Mouse (Mus musculus) intestine, postnatal 0 days (tissue): ENCODE measurements around the gene Efna4. TPM values are rescaled to one million over a fixed set of nuclear protein-coding genes. Genes with fewer than 3 reads are reported as not detected.

ENCODE experiments used
- ATAC-seq: fragments of 200-750 bp; cut with Nextera tagmentation; 2 replicates; pipeline ENCODE4 v1.8.0; 2017; ENCODE audit warnings: mild to moderate bottlenecking, moderate TSS enrichment, moderate library complexity
- H3K27ac ChIP-seq: fragments of 300-500 bp; sonication (generic); 2 replicates; pipeline ENCODE4 v1.5.1; 2014; ENCODE audit warnings: mild to moderate bottlenecking, low read depth, low read length, moderate library complexity
- H3K27me3 ChIP-seq: fragments of 300-500 bp; sonication (generic); replicated peaks from 2 replicates; pipeline ENCODE4 v1.6.1; 2014; ENCODE audit warnings: low read length, mixed read lengths; ENCODE audit not compliant: control insufficient read depth, insufficient read depth
- H3K36me3 ChIP-seq: fragments of 300-500 bp; sonication (generic); 2 replicates; pipeline ENCODE4 v1.6.1; 2014; ENCODE audit warnings: mild to moderate bottlenecking, moderate library complexity; ENCODE audit not compliant: control insufficient read depth, insufficient read depth
- H3K4me1 ChIP-seq: fragments of 300-500 bp; sonication (generic); replicated peaks from 2 replicates; pipeline ENCODE4 v1.6.1; 2014; ENCODE audit warnings: antibody characterized with exemption, low read length, mixed read lengths; ENCODE audit not compliant: control insufficient read depth, insufficient read depth
- H3K4me2 ChIP-seq: fragments of 300-500 bp; sonication (generic); replicated peaks from 2 replicates; pipeline ENCODE4 v1.6.1; 2014; ENCODE audit warnings: low read depth, mild to moderate bottlenecking, moderate library complexity
- H3K4me3 ChIP-seq: fragments of 300-500 bp; sonication (generic); 2 replicates; pipeline ENCODE4 v1.5.1; 2014; ENCODE audit warnings: low read depth, low read length
- H3K9ac ChIP-seq: fragments of 300-500 bp; sonication (generic); 2 replicates; pipeline ENCODE4 v1.6.1; 2014; ENCODE audit warnings: mild to moderate bottlenecking, low read depth, low read length
- H3K9me3 ChIP-seq: fragments of 300-500 bp; sonication (generic); 2 replicates; pipeline ENCODE4 v1.6.1; 2016; ENCODE audit warnings: mixed run types; ENCODE audit not compliant: control insufficient read depth
- CTCF ChIP-seq: sonication (generic); IDR thresholded peaks from 2 replicates; pipeline ENCODE4 v1.5.1; 2016; ENCODE audit warnings: low read depth, mild to moderate bottlenecking, control low read depth, antibody characterized with exemption, moderate library complexity
- WGBS: fragments of 180-500 bp; shearing (Covaris S2); extraction: QIAGEN DNeasy Blood & Tissue Kit; methylation state at CpG from one replicate; pipeline ENCODE4 v1.1.7; 2014; 5-methylcytosine and 5-hydroxymethylcytosine counted together
- polyA plus RNA-seq: library from polyadenylated mRNA; unstranded; fragments of >200 nt; fragmentation: Nextera tagmentation; extraction: Ambion mirVana; gene quantifications from 2 replicates; pipeline ENCODE4 v1.2.1, GENCODE M21; 2015

The Efna4 gene
- polyA plus RNA-seq, 1 experiment from 2014 or later = 5.3 TPM

GRCm38 (mm10) chr3:89354816-89355511, 17.1 kb upstream of the Efna4 start:
- Histone ChIP-seq H3K36me3 (no peaks in the 10 kb centered on the region), H3K9ac (peak overlapping the region; percentile 37), H3K4me3 (no peak overlapping the region), H3K27me3 (no peaks in the 10 kb centered on the region), H3K27ac (peak overlapping the region; percentile 97), H3K4me2 (peak overlapping the region; percentile 54), H3K4me1 (peaks cover 9% of the 10 kb centered on the region), H3K9me3 (no peaks in the 10 kb centered on the region)
- TF ChIP-seq CTCF = peak; percentile 94
- peak; percentile 83 for ATAC-seq
- 15% methylated on average over 5 of the region's 5 CpGs for WGBS

GRCm38 (mm10) chr3:89351271-89351670, 13.4 kb upstream of the Efna4 start:
- no peak overlapping the region for H3K27ac ChIP-seq
- no peaks in the 10 kb centered on the region for H3K27me3 ChIP-seq

GRCm38 (mm10) chr3:89349869-89350501, 12.2 kb upstream of the Efna4 start, which contains the start of gene Adam15:
Gene Adam15 (minus strand): TSS chr3:89349996.
- Histone ChIP-seq H3K9ac (peak within 1 kb of the TSS; percentile 57), H3K36me3 (peaks cover 11% of the 10 kb centered on the region), H3K4me1 (peaks cover 7% of the 10 kb centered on the region; the same call in 1 of the 2 replicates), H3K27me3 (no peaks in the 10 kb centered on the region), H3K4me2 (peak within 1 kb of the TSS; percentile 100), H3K9me3 (no peaks in the 10 kb centered on the region), H3K27ac (peak within 1 kb of the TSS; percentile 43), H3K4me3 (peak within 1 kb of the TSS; percentile 65)
- TF ChIP-seq CTCF = no peak
- peak; percentile 80 for ATAC-seq
- 1% methylated on average over 58 of the region's 59 CpGs for WGBS

More at GRCm38 (mm10) chr3:89351271-89351670, 13.4 kb upstream of the Efna4 start:
- TF ChIP-seq CTCF = no peak
- Histone ChIP-seq H3K9ac (no peak overlapping the region), H3K36me3 (peaks cover under 1% of the 10 kb centered on the region; the same call in 1 of the 2 replicates), H3K4me3 (no peak overlapping the region), H3K4me2 (no peak overlapping the region), H3K9me3 (no peaks in the 10 kb centered on the region), H3K4me1 (peaks cover 10% of the 10 kb centered on the region)
- no peak for ATAC-seq
- WGBS = 78% methylated on average over 5 of the region's 5 CpGs

DNA sequence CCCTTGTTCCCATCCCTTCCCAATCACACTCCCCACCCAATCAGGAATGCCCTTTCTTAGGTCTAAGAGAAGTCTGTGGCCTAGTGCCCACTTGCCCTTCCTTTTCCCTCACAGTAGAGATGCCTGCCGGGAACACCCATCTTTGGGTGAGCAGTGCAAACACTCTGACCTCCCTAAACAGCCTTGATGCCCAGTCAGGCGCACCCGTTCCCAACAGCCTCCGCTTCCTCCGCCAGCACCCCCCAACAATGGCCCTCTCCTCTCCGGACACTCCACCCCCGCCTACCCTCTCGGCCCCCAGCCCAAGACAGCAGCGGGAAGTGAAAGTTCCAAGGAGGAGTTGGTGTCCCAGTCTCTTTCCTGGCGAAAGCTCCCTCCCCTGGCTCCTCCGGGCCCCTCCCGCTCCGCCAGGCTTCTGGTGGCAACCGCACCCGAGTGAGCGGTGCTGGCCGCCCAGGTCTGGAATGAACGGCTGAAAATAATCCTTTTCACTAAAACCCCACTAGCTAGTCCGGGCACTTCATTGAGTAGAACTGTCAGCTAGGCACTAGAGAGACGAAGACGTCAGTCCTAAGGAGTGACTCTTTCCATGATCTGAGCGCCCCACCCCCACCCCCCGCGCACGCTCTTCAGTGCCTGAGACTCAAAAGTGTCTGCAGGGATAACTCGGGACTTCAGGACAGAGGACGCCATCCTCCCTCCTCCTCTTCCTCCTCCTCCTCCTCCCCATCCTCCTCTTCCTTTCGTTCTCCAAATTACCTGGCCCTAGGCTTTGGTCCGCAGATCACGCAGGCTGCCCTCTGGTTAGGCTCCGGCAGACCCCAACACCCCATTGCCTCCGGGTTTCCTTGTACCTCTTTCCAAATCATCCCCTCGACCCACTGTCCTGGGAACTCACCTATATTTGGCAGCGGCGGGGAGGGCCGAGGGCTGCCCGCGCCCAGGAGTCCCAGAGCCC, 11.4 kb upstream of the Efna4 start:
- no peaks in the 10 kb centered on the region for H3K9me3 ChIP-seq
- peak overlapping the region; percentile 65 for H3K4me3 ChIP-seq
- H3K27me3 ChIP-seq = no peaks in the 10 kb centered on the region
- peak overlapping the region; percentile 100 for H3K4me2 ChIP-seq
- peak overlapping the region; percentile 57 for H3K9ac ChIP-seq
- H3K4me1 ChIP-seq = peaks cover 7% of the 10 kb centered on the region; the same call in 1 of the 2 replicates
- H3K36me3 ChIP-seq = peaks cover 19% of the 10 kb centered on the region
- H3K27ac ChIP-seq = peak overlapping the region; percentile 43; the same call in 1 of the 2 replicates
- no peak for TF ChIP-seq CTCF
- ATAC-seq = peak; percentile 25
- WGBS = 3% methylated on average over 38 of the region's 38 CpGs

GRCm38 (mm10) chr3:89347916-89348315, 10.1 kb upstream of the Efna4 start:
- Histone ChIP-seq H3K4me1 (peaks cover 7% of the 10 kb centered on the region; the same call in 1 of the 2 replicates), H3K36me3 (peaks cover 32% of the 10 kb centered on the region), H3K27ac (peak overlapping the region; percentile 21; the same call in 1 of the 2 replicates), H3K4me3 (no peak overlapping the region), H3K27me3 (no peaks in the 10 kb centered on the region), H3K9me3 (no peaks in the 10 kb centered on the region), H3K4me2 (peak overlapping the region; percentile 100; the same call in 1 of the 2 replicates), H3K9ac (no peak overlapping the region)
- 58% methylated on average over 1 of the region's 1 CpGs for WGBS
- TF ChIP-seq CTCF = no peak
- ATAC-seq = no peak
